Mouse (Mus musculus): Measurements from ENCODE around the gene Lrch2.

- no peak for TF ChIP-seq EP300 (IDR thresholded peaks at IDR 0.05; ENCODE audit: low read depth)
- no peak for TF ChIP-seq CTCF (IDR thresholded peaks at IDR 0.05; ENCODE audit: low read depth)
Observed at GRCm38 (mm10) chrX:147553421-147554201, at the start of gene Lrch2.

Data from heart, postnatal 0 days (tissue).